Mouse (Mus musculus): ENCODE data around the gene Tek. TPM values are rescaled to one million over a fixed set of nuclear protein-coding genes. Genes with fewer than 3 reads are reported as not detected.

Gene Tek
- polyA plus RNA-seq, 1 experiment: 10.2 TPM

- DNase-seq (ENCODE audit: low spot score): no peak
Measured at GRCm38 (mm10) chr4:94810616-94811015, 71.5 kb downstream of the Tek start.

GRCm38 (mm10) chr4:94826891-94827290 lies 87.8 kb downstream of the Tek start:
- DNase-seq (ENCODE audit: low spot score): no peak

DNA sequence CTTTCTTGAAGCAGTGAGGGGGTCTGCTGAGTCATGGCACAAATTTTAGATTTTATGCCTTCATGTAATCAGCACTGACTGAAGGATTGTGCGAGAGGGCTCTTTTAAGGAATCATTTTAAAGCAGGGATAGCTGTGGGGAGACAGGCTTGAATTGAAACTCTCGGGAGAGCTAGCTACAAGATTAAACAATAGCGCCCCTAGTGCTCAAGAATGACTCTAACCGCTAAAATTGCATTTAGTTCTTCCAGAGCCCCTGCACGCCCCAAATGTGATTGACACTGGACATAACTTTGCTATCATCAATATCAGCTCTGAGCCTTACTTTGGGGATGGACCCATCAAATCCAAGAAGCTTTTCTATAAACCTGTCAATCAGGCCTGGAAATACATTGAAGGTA lies 88.3 kb downstream of the Tek start:
- DNase-seq (ENCODE audit: low spot score): no peak

- no peak for DNase-seq (ENCODE audit: low spot score)
Measured at GRCm38 (mm10) chr4:94829924-94830386, 90.9 kb downstream of the Tek start.

DNA sequence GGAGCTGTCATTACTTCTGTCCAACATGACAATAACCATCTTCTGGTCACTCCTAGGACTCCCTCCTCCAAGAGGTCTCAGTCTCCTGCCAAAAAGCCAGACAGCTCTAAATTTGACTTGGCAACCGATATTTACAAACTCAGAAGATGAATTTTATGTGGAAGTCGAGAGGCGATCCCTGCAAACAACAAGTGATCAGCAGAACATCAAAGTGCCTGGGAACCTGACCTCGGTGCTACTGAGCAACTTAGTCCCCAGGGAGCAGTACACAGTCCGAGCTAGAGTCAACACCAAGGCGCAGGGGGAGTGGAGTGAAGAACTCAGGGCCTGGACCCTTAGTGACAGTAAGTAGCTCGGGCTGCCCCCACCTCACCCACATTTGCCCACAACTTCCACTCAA lies 98.0 kb downstream of the Tek start:
- DNase-seq (ENCODE audit: low spot score): no peak

- no peak for DNase-seq (ENCODE audit: low spot score)
Measured at GRCm38 (mm10) chr4:94853301-94853700, 114.2 kb downstream of the Tek start.

DNA sequence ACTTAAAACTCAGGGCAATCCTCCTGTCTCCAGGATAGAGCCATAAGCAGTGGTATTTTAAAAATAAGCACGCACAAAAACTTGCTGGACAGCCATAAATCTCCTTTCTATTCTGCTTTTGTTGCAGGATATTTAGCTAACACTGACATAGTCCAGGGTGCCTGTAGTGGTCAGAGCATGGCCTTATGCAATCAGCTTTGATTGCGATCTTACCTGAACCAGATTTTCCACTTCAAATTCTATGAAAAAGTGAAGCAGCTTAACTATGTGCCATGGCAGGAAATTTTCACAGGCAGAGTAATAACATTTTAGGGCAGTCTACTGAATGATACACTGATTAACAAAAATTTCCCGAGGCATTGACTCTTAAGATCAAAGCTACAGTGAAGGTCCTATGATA lies 115.2 kb downstream of the Tek start:
- no peak for DNase-seq (ENCODE audit: low spot score)

DNA sequence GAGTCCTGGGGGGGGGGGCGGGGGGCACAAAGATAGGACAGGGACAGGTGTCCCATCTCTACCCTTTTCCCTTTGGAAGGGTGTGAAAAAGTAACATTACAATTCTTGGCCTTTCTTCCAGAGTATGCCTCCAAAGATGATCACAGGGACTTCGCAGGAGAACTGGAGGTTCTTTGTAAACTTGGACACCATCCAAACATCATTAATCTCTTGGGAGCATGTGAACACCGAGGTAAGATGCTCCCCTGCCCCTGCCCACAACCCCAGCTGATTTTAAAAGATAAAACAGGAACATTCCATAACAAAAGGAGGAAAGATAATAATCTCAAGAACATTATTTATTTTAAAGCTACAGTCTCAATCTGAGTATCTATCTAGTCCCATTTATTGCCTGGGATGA lies 116.1 kb downstream of the Tek start:
- no peak for DNase-seq (ENCODE audit: low spot score)

DNA sequence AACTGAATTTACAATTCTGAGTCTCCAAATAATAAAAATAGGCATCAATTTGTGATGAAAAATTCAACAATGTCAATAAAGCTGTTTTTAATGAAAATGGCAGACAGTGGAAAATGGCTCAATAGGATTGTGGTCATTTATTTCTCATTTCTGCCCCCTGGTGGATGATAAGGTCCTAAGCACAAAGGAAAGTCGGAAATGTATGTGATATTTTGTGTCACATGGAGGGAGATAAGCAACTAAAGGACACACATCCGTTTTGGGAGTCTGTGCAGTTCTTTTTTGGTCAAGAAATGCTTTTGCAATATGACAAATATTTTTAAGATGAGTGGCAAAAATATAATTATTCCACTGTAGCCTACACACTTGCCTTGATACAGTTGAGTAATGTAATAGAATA lies 161.7 kb downstream of the Tek start:
- no peak for DNase-seq (ENCODE audit: low spot score)

- no peak for DNase-seq (ENCODE audit: low spot score)
Measured at GRCm38 (mm10) chr4:94901780-94902179, 162.7 kb downstream of the Tek start.

Other genes starting within 250 kb of the Tek start
- 0.15 TPM in 1 of 2 replicates, not detected in the other for gene Gm10306, start 182.7 kb upstream of the Tek start, polyA plus RNA-seq (2012; rRNA removed)
- 14.1 and 15.2 TPM in 2 replicates for gene Caap1, start 182.5 kb upstream of the Tek start, polyA plus RNA-seq (2012; rRNA removed)
- 37.6 and 37.9 TPM in 2 replicates for gene Plaa, start 136.0 kb upstream of the Tek start, polyA plus RNA-seq (2012; rRNA removed)
- gene Ift74, start 124.8 kb upstream of the Tek start, polyA plus RNA-seq (2012; rRNA removed): 11.0 and 13.2 TPM in 2 replicates
- gene Lrrc19, start 89.1 kb upstream of the Tek start, polyA plus RNA-seq (2012; rRNA removed): not detected in 2 replicates
- 0.40 and 0.72 TPM in 2 replicates for gene Eqtn, start 189.6 kb downstream of the Tek start, polyA plus RNA-seq (2012; rRNA removed)
- 14.8 and 16.8 TPM in 2 replicates for gene Mysm1, start 239.8 kb downstream of the Tek start, polyA plus RNA-seq (2012; rRNA removed)

Measured in urinary bladder, adult 2 months (tissue).